Mouse (Mus musculus): Measurements from ENCODE around the gene Ell. TPM values are rescaled to one million over a fixed set of nuclear protein-coding genes. Genes with fewer than 3 reads are reported as not detected.

Ell gene
- total RNA-seq, 1 experiment from 2014 or later = 9.2 TPM

DNA sequence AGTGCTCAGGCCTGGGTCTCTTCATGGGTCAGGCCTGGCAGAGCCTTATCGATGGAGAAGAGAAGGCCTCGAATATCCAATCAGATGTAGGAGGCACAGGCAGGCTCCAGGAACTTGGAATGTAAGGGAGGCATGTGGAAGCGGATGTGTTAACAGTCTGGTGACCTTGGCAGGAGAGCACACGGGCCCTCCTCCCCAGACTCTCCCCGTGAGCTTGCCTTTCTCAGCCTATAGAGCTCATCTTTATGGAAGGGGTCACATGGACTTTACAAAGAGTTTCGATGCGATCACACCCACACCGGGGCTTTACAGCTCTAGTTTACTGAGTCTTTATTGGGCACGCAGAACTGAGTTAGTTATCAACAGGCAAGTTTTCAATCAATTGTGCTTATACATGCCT, 99.5 kb downstream of the Ell start:
- ATAC-seq (replicated peaks in 1 of 2; ENCODE audit: insufficient read depth in 1 of 2, low FRiP score in 2 of 2, low TSS enrichment in 1 of 2, low read depth in 1 of 2, poor library complexity in 2 of 2, severe bottlenecking in 2 of 2) = no peak

Other genes starting within 250 kb of the Ell start
- gene Ddx49, start 237.0 kb upstream of the Ell start, total RNA-seq (2017) = 96.3 and 103 TPM in 2 replicates
- gene Cope, start 236.9 kb upstream of the Ell start, total RNA-seq (2017) = 63.0 and 75.0 TPM in 2 replicates
- gene Cers1, start 223.7 kb upstream of the Ell start, total RNA-seq (2017) = 1.2 TPM in 1 of 2 replicates, not detected in the other
- not detected in 2 replicates for gene Gdf1, start 209.6 kb upstream of the Ell start, total RNA-seq (2017)
- gene Upf1, start 186.2 kb upstream of the Ell start, total RNA-seq (2017) = 27.1 and 34.1 TPM in 2 replicates
- 0.44 and 4.1 TPM in 2 replicates for gene Comp, start 165.9 kb upstream of the Ell start, total RNA-seq (2017)
- gene Crtc1, start 99.9 kb upstream of the Ell start, total RNA-seq (2017) = 5.9 and 7.1 TPM in 2 replicates
- 7.8 and 7.9 TPM in 2 replicates for gene Klhl26, start 62.5 kb upstream of the Ell start, total RNA-seq (2017)
- 0.20 TPM in 1 of 2 replicates, not detected in the other for gene Tmem59l, start 52.1 kb upstream of the Ell start, total RNA-seq (2017)
- gene Crlf1, start 46.3 kb upstream of the Ell start, total RNA-seq (2017) = not detected in 2 replicates
- gene Rex1bd, start 32.7 kb upstream of the Ell start, total RNA-seq (2017) = 32.8 and 38.3 TPM in 2 replicates
- 2,498 and 4,881 TPM in 2 replicates for gene Uba52, start 28.7 kb upstream of the Ell start, total RNA-seq (2017)
- 112 and 114 TPM in 2 replicates for gene Fkbp8, start 11.7 kb upstream of the Ell start, total RNA-seq (2017)
- gene Kxd1, start 11.5 kb upstream of the Ell start, total RNA-seq (2017) = 66.1 and 70.0 TPM in 2 replicates
- 20.4 and 26.0 TPM in 2 replicates for gene Isyna1, start 54.9 kb downstream of the Ell start, total RNA-seq (2017)
- gene Ssbp4, start 69.4 kb downstream of the Ell start, total RNA-seq (2017) = 24.8 and 88.6 TPM in 2 replicates
- gene Lrrc25, start 76.7 kb downstream of the Ell start, total RNA-seq (2017) = 1.7 and 2.3 TPM in 2 replicates
- gene Gdf15, start 93.0 kb downstream of the Ell start, total RNA-seq (2017) = 1.7 TPM in 1 of 2 replicates, not detected in the other
- 5.5 and 8.2 TPM in 2 replicates for gene Pgpep1, start 120.9 kb downstream of the Ell start, total RNA-seq (2017)
- gene Lsm4, start 133.8 kb downstream of the Ell start, total RNA-seq (2017) = 156 and 163 TPM in 2 replicates
- gene Jund, start 159.5 kb downstream of the Ell start, total RNA-seq (2017) = 83.4 and 89.4 TPM in 2 replicates
- 0.25 and 0.44 TPM in 2 replicates for gene Iqcn, start 164.0 kb downstream of the Ell start, total RNA-seq (2017)
- not detected in 2 replicates for gene Gm3336, start 179.1 kb downstream of the Ell start, total RNA-seq (2017)
- gene Pde4c, start 184.3 kb downstream of the Ell start, total RNA-seq (2017) = 0.56 and 1.0 TPM in 2 replicates
- gene Rab3a, start 215.2 kb downstream of the Ell start, total RNA-seq (2017) = 2.6 and 3.6 TPM in 2 replicates
- 7.0 and 7.1 TPM in 2 replicates for gene Mpv17l2, start 221.5 kb downstream of the Ell start, total RNA-seq (2017)
- 13.3 and 15.0 TPM in 2 replicates for gene Pik3r2, start 237.3 kb downstream of the Ell start, total RNA-seq (2017)

Data from hematopoietic stem cell, adult 5-6 weeks (primary cell).